Mouse (Mus musculus) spleen, adult 10 weeks (tissue): ENCODE measurements around the gene Ppp1r3e. TPM values are rescaled to one million over a fixed set of nuclear protein-coding genes. Genes with fewer than 3 reads are reported as not detected.

ENCODE experiments used
- polyA plus RNA-seq: library from polyadenylated mRNA; stranded (reverse); fragments of 350-450 nt; fragmentation: Illumina TruSeq; extraction: RNeasy Lipid Tissue Mini Kit (QIAGEN cat#74804); gene quantifications from one replicate; pipeline ENCODE4 v1.2.3, GENCODE M21; 2015; ENCODE audit warnings: low replicate concordance; ENCODE audit not compliant: insufficient read depth

The Ppp1r3e gene
- polyA plus RNA-seq, result 10.9 TPM

GRCm38 (mm10) chr14:54877048-54877715 lies at the start of gene Ppp1r3e:
Gene Ppp1r3e, minus strand, starts transcription at chr14:54877550.

GRCm38 (mm10) chr14:54925349-54926342 lies 48.3 kb upstream of the Ppp1r3e start, which contains the start of gene Efs:
Gene Efs, minus strand, starts transcription at chr14:54926126.

GRCm38 (mm10) chr14:54912886-54913285 lies 35.5 kb upstream of the Ppp1r3e start, which contains the start of gene Slc22a17:
Gene Slc22a17, minus strand, starts transcription at chr14:54913132.

GRCm38 (mm10) chr14:54892200-54892599 lies 14.8 kb upstream of the Ppp1r3e start, which contains the start of gene Pabpn1:
Gene Pabpn1, plus strand, starts transcription at chr14:54892500.

GRCm38 (mm10) chr14:54883154-54884021 lies 6.0 kb upstream of the Ppp1r3e start, which contains the start of the genes Bcl2l2 and Gm20521:
Gene Bcl2l2, plus strand, starts transcription at chr14:54883377.
Gene Gm20521, plus strand, starts transcription at chr14:54883441.

GRCm38 (mm10) chr14:54870861-54871260 lies 6.5 kb downstream of the Ppp1r3e start, which contains the start of gene Homez:
Gene Homez, minus strand, starts transcription at chr14:54870961.

Other genes with a start within 250 kb of the Ppp1r3e start
- not detected for gene Gm17606, start 236.6 kb downstream of the Ppp1r3e start, polyA plus RNA-seq
- gene Cdh24, start 236.2 kb downstream of the Ppp1r3e start, polyA plus RNA-seq, result 1.2 TPM
- 39.1 TPM for gene 1700123O20Rik, start 191.3 kb downstream of the Ppp1r3e start, polyA plus RNA-seq
- 429 TPM for gene Acin1, start 190.6 kb downstream of the Ppp1r3e start, polyA plus RNA-seq
- not detected for gene Gm29776, start 178.7 kb downstream of the Ppp1r3e start, polyA plus RNA-seq
- not detected for gene Cebpe, start 165.4 kb downstream of the Ppp1r3e start, polyA plus RNA-seq
- gene Slc7a8, start 95.6 kb downstream of the Ppp1r3e start, polyA plus RNA-seq, result 6.3 TPM
- not detected for gene Rnf212b, start 63.4 kb downstream of the Ppp1r3e start, polyA plus RNA-seq
- 5.4 TPM for gene Homez, start 6.6 kb downstream of the Ppp1r3e start, polyA plus RNA-seq
- gene Bcl2l2, start 5.8 kb upstream of the Ppp1r3e start, polyA plus RNA-seq, result 16.2 TPM
- gene Gm20521, start 5.9 kb upstream of the Ppp1r3e start, polyA plus RNA-seq, result not detected
- gene Pabpn1, start 14.9 kb upstream of the Ppp1r3e start, polyA plus RNA-seq, result 254 TPM
- gene Slc22a17, start 35.6 kb upstream of the Ppp1r3e start, polyA plus RNA-seq, result 2.9 TPM
- 0.65 TPM for gene Efs, start 48.6 kb upstream of the Ppp1r3e start, polyA plus RNA-seq
- gene Il25, start 55.1 kb upstream of the Ppp1r3e start, polyA plus RNA-seq, result not detected
- gene Cmtm5, start 58.7 kb upstream of the Ppp1r3e start, polyA plus RNA-seq, result not detected
- gene Myh6, start 89.4 kb upstream of the Ppp1r3e start, polyA plus RNA-seq, result not detected
- gene Gm17428, start 99.4 kb upstream of the Ppp1r3e start, polyA plus RNA-seq, result not detected
- not detected for gene Myh7, start 117.1 kb upstream of the Ppp1r3e start, polyA plus RNA-seq
- 57.4 TPM for gene Ngdn, start 137.9 kb upstream of the Ppp1r3e start, polyA plus RNA-seq
- gene Zfhx2, start 214.8 kb upstream of the Ppp1r3e start, polyA plus RNA-seq, result 2.8 TPM
- 10.9 TPM for gene Thtpa, start 217.2 kb upstream of the Ppp1r3e start, polyA plus RNA-seq
- 75.5 TPM for gene Ap1g2, start 229.0 kb upstream of the Ppp1r3e start, polyA plus RNA-seq
- 0.19 TPM for gene Jph4, start 239.4 kb upstream of the Ppp1r3e start, polyA plus RNA-seq